Mouse (Mus musculus) cerebellum, postnatal 25 days (tissue): ENCODE data around the gene Adap1.

Source experiments
- DNase-seq, 2 experiments: peaks; one replicate each; pipeline ENCODE4 v3.0.0; 2021; ENCODE audit warnings: mixed read lengths in 2 of 2

The Adap1 gene

GRCm38 (mm10) chr5:139283460-139284180, 41.8 kb downstream of the Adap1 start:
- no peak for DNase-seq

GRCm38 (mm10) chr5:139282191-139282590, 43.2 kb downstream of the Adap1 start:
- peak; percentile 93 for DNase-seq

- DNase-seq: peak in 1 of 2 experiments; percentile 43
These were observed 43.9 kb downstream of the Adap1 start for GRCm38 (mm10) chr5:139281373-139282112.

- DNase-seq: no peak
These were observed 48.1 kb downstream of the Adap1 start for GRCm38 (mm10) chr5:139277287-139277686.

- DNase-seq: no peak
These were observed 53.3 kb downstream of the Adap1 start for GRCm38 (mm10) chr5:139271994-139272554.

GRCm38 (mm10) chr5:139270806-139271521, 54.5 kb downstream of the Adap1 start:
- DNase-seq: peak in 1 of 2 experiments; percentile 53

GRCm38 (mm10) chr5:139267661-139268060, 57.8 kb downstream of the Adap1 start:
- DNase-seq: no peak

GRCm38 (mm10) chr5:139261403-139261802, 64.0 kb downstream of the Adap1 start:
- no peak for DNase-seq

- peak; percentile 54 to 72 for DNase-seq
These were observed 65.6 kb downstream of the Adap1 start for GRCm38 (mm10) chr5:139259853-139260252.

GRCm38 (mm10) chr5:139258371-139259035, 66.9 kb downstream of the Adap1 start:
- no peak for DNase-seq

GRCm38 (mm10) chr5:139257818-139258217, 67.6 kb downstream of the Adap1 start:
- no peak for DNase-seq

GRCm38 (mm10) chr5:139257265-139257664, 68.2 kb downstream of the Adap1 start:
- no peak for DNase-seq

GRCm38 (mm10) chr5:139256211-139256765, 69.1 kb downstream of the Adap1 start:
- DNase-seq: no peak

- no peak for DNase-seq
These were observed 69.6 kb downstream of the Adap1 start for GRCm38 (mm10) chr5:139255777-139256176.

- no peak for DNase-seq
These were observed 70.5 kb downstream of the Adap1 start for GRCm38 (mm10) chr5:139254938-139255337.

GRCm38 (mm10) chr5:139253301-139253741, 72.1 kb downstream of the Adap1 start:
- peak; percentile 44 to 56 for DNase-seq

- DNase-seq: peak in 1 of 2 experiments; percentile 49
These were observed 72.5 kb downstream of the Adap1 start for GRCm38 (mm10) chr5:139252910-139253245.

- peak; percentile 98 to 99 for DNase-seq
These were observed 73.1 kb downstream of the Adap1 start, which contains the start of gene Get4 for GRCm38 (mm10) chr5:139252081-139252909. Get4 (plus strand) TSS chr5:139252324.

GRCm38 (mm10) chr5:139251736-139252080, 73.7 kb downstream of the Adap1 start:
- no peak for DNase-seq

- no peak for DNase-seq
These were observed 74.1 kb downstream of the Adap1 start for GRCm38 (mm10) chr5:139251279-139251678.

GRCm38 (mm10) chr5:139248846-139249245, 76.6 kb downstream of the Adap1 start:
- no peak for DNase-seq
